Mouse (Mus musculus) leukemia stem cell, adult 10-12 weeks (primary cell): ENCODE measurements around the gene Tnfaip2. TPM values are rescaled to one million over a fixed set of nuclear protein-coding genes. Genes with fewer than 3 reads are reported as not detected.

Experiments
- polyA plus RNA-seq: library from polyadenylated mRNA; stranded (reverse); fragments of >175 nt; gene quantifications from 2 replicates; pipeline ENCODE4 v1.2.3, GENCODE M21; 2012; ENCODE audit warnings: low replicate concordance

Gene Tnfaip2
- 45.6 and 87.7 TPM in 2 replicates for polyA plus RNA-seq

DNA sequence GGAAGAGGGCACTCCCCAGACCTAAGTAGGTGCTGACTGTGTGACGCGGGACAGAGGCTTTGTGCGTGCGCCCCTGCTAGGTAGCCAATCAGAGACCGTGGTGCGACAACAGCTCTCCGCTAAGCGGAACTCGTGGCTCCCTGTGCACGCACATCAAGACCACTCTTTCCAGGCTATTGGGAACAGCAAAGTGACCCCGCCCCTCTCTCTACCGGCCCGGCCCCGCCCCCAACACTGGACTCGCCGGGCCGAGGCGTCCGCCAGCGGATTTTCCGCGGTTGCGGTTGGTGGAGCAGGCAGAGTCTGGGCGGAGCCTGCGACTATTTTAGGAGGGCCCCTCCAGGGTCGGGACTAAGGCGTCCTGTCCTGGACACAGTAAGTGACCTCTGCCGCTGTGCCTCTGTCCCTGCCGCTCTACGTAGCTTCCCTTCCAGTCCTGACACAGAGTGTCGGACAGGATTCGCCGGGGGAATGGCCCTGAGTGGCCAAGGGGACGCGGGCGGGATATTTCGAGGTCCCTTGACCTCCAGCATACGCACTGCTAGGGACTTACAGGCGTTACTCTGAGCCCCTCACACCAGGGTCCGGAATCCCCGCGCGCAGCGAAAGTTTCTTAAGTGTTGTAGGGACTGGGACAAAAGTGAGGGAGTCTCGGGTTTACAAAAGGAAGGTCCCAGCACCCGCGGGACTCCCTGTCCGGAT is at the start of gene Tnfaip2:
Tnfaip2 (plus strand) TSS at position 161 of the 702 bp plus-strand sequence.

DNA sequence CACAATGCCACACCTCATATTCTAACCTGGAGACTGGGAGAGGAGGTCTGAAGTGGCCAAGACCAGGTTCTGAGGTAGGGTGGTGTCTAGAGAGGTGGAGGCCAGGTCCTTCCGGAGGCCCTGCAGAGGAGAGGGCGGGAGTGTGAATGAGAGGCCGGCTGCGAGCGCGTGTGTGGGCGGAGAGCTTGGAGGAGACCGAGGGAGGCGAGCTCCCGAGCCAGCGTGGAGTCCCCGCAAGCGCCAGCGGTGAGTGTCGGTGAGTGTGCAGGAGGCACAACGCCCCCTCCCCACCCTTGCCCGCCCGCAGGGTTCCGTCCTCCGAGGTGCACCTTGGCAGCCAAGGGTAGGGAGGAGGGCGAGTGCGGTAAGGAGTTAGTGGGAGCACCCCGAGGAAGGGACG is 35.6 kb upstream of the Tnfaip2 start, which contains the start of gene Lbhd2:
Lbhd2 (plus strand) TSS at position 188 of the 400 bp plus-strand sequence.

DNA sequence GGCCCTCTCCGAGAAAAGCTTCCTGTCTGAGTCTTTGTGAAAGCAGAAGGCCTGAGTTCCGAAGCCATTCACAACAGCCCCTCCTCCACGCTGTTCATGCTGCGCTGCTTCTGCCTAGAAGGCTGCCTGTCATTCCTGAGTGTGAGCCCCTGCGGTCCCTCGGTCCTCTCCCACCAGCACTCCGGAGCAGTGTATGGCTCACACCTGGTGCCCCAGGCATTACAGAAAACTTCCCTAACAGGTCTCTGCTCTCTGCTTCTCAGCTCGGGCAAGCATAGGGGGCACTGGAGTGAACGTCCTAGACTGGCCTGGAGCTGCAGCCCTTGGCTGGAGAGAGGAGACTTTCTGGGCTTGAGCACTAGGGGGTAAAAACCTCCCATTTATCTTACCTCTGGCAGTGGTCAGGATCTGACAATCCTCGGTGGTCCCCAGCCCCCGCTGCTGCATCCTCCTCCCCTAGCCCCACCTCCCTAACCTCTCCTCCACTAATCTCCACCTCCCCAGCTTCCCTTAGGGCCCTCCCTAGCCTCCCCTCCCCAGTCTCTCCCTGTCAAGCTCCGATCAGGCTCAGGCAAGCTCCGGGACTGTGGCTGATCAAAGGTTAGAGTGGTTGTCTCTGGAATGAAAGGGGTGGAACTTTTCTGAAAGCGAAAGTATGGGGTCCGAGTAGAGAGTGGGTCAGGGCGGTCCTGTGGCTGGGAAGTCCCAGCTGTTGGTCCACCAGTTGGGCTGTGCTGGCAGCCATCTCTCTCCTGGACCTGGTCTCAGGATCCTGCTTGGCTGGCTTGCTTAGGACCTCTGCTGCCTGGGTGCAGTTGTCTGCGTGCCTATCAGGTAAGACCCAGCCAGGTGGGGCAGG is 25.1 kb upstream of the Tnfaip2 start, which contains the start of gene Exoc3l4:
Exoc3l4 (plus strand) TSS at position 97 of the 859 bp plus-strand sequence.

DNA sequence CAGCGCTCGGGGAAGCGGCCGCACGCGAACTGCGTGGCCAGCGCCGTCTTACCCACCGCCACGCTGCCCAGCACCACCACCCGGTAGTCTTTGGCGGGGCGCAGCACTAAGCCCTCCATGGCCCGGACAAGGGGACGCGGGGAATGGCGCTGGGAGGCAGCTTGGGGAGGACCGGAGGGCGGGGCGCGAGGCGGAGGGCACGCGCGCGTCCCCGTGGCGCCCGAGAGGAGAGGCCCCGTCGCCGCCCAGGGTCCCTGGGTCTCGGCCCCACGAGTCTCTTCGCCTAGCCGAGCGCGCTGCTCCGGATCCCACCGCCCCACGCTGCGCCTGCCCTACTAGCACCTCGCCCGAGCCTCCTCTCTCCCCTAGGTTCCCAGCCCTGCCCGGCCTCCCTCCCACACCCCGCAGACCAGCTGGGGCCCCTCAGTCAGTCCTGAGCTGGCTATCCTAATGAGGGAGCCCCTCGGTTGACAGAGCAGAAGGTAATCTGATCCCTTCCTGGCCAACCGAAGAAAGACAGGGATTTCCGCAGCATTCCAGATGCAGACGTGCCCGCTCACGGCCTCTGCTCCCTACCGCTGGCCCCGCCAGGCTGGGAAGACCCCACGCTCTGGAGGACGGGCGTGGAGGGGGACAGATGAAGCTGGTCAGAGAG is 43.5 kb downstream of the Tnfaip2 start, which contains the start of gene Gm266:
Gm266 (minus strand) TSS at position 172 of the 655 bp plus-strand sequence.

Other genes with a start within 250 kb of the Tnfaip2 start
- gene Amn, start 171.4 kb upstream of the Tnfaip2 start, polyA plus RNA-seq, result 0.33 and 0.59 TPM in 2 replicates
- 16.9 and 23.3 TPM in 2 replicates for gene Cdc42bpb, start 64.8 kb upstream of the Tnfaip2 start, polyA plus RNA-seq
- not detected in 2 replicates for gene Lbhd2, start 35.7 kb upstream of the Tnfaip2 start, polyA plus RNA-seq
- gene Exoc3l4, start 25.5 kb upstream of the Tnfaip2 start, polyA plus RNA-seq, result 0.28 and 2.2 TPM in 2 replicates
- gene Gm266, start 43.4 kb downstream of the Tnfaip2 start, polyA plus RNA-seq, result 0.48 TPM in 1 of 2 replicates, not detected in the other
- gene Eif5, start 95.5 kb downstream of the Tnfaip2 start, polyA plus RNA-seq, result 81.1 and 94.2 TPM in 2 replicates
- 9.3 and 16.5 TPM in 2 replicates for gene Mark3, start 132.1 kb downstream of the Tnfaip2 start, polyA plus RNA-seq
- 18.2 and 37.1 TPM in 2 replicates for gene Ckb, start 229.9 kb downstream of the Tnfaip2 start, polyA plus RNA-seq
- gene Trmt61a, start 235.6 kb downstream of the Tnfaip2 start, polyA plus RNA-seq, result 27.1 and 40.3 TPM in 2 replicates